Mouse (Mus musculus) heart, postnatal 0 days (tissue): Measurements from ENCODE around the gene Sestd1. TPM values are rescaled to one million over a fixed set of nuclear protein-coding genes. Genes with fewer than 3 reads are reported as not detected.

Experiments
- ATAC-seq: fragments of 200-750 bp; cut with Nextera tagmentation; 2 replicates; pipeline ENCODE4 v1.8.0; 2017; ENCODE audit warnings: low read depth, moderate number of reproducible peaks, moderate library complexity; ENCODE audit not compliant: insufficient read depth
- DNase-seq: peaks from one replicate; pipeline ENCODE4 v3.0.0-alpha.2; 2016; ENCODE audit warnings: low spot score
- H3K27ac ChIP-seq: fragments of 300-500 bp; sonication (generic); 2 replicates; pipeline ENCODE4 v1.5.1; 2014; ENCODE audit warnings: low read depth, mild to moderate bottlenecking
- H3K27me3 ChIP-seq: fragments of 300-500 bp; sonication (generic); 2 replicates; pipeline ENCODE4 v1.6.1; 2014; ENCODE audit warnings: low read length, mixed read lengths; ENCODE audit not compliant: control insufficient read depth, insufficient read depth
- H3K36me3 ChIP-seq: fragments of 300-500 bp; sonication (generic); replicated peaks from 2 replicates; pipeline ENCODE4 v1.6.1; 2014; ENCODE audit warnings: low read length, mixed read lengths; ENCODE audit not compliant: control insufficient read depth, insufficient read depth
- H3K4me1 ChIP-seq: fragments of 300-500 bp; sonication (generic); 2 replicates; pipeline ENCODE4 v1.6.1; 2014; ENCODE audit warnings: antibody characterized with exemption; ENCODE audit not compliant: control insufficient read depth, insufficient read depth
- H3K4me2 ChIP-seq: fragments of 300-500 bp; sonication (generic); 2 replicates; pipeline ENCODE4 v1.6.1; 2014; ENCODE audit warnings: low read depth, mild to moderate bottlenecking, low read length, moderate library complexity
- H3K4me3 ChIP-seq: fragments of 300-500 bp; sonication (generic); 2 replicates; pipeline ENCODE4 v1.5.1; 2014; ENCODE audit warnings: low read depth, low read length
- H3K9ac ChIP-seq: fragments of 300-500 bp; sonication (generic); replicated peaks from 2 replicates; pipeline ENCODE4 v1.6.1; 2014; ENCODE audit warnings: low read depth, low read length, mixed read lengths
- H3K9me3 ChIP-seq: fragments of 300-500 bp; sonication (generic); replicated peaks from 2 replicates; pipeline ENCODE4 v1.6.1; 2016; ENCODE audit warnings: low read length; ENCODE audit not compliant: control insufficient read depth
- CTCF ChIP-seq: IDR thresholded peaks from 2 replicates; pipeline ENCODE4 v1.5.1; 2016; ENCODE audit warnings: antibody characterized with exemption, control low read depth, low read depth
- EP300 ChIP-seq: IDR thresholded peaks from 2 replicates; pipeline ENCODE4 v1.6.1; 2016; ENCODE audit warnings: antibody characterized with exemption, low read depth
- WGBS: fragments of 180-500 bp; shearing (Covaris S2); extraction: QIAGEN DNeasy Blood & Tissue Kit; methylation state at CpG from one replicate; pipeline ENCODE4 v1.1.7; 2014; 5-methylcytosine and 5-hydroxymethylcytosine counted together
- polyA plus RNA-seq: library from polyadenylated mRNA; unstranded; fragments of >200 nt; fragmentation: Nextera tagmentation; extraction: Ambion mirVana; gene quantifications from 2 replicates; pipeline ENCODE4 v1.2.1, GENCODE M21; 2015
- total RNA-seq: library from RNA; depleted of rRNA; stranded (reverse); fragments of >200 nt; gene quantifications from 2 replicates; pipeline ENCODE4 v1.2.3, GENCODE M21; 2014; ENCODE audit warnings: low replicate concordance

Sestd1 gene
- total and polyA plus RNA-seq, 2 experiments from 2014 or later: 9.7 to 9.8 TPM

- no peak for TF ChIP-seq CTCF
- TF ChIP-seq EP300: no peak
- Histone ChIP-seq H3K27ac (peak overlapping the region; percentile 68), H3K4me3 (no peak overlapping the region), H3K9ac (no peak overlapping the region), H3K27me3 (no peaks in the 10 kb centered on the region), H3K4me1 (peaks cover 26% of the 10 kb centered on the region; the same call in 1 of the 2 replicates), H3K9me3 (no peaks in the 10 kb centered on the region), H3K4me2 (no peak overlapping the region), H3K36me3 (no peaks in the 10 kb centered on the region)
- peak; percentile 44 for DNase-seq
- ATAC-seq: peak; percentile 54; the same call in 1 of the 2 replicates
- 24% methylated on average over 7 of the region's 7 CpGs for WGBS
These were observed 36.6 kb upstream of the Sestd1 start for GRCm38 (mm10) chr2:77316961-77317360.

GRCm38 (mm10) chr2:77313846-77314245 lies 33.5 kb upstream of the Sestd1 start:
- no peak overlapping the region for H3K4me3 ChIP-seq
- no peaks in the 10 kb centered on the region for H3K27me3 ChIP-seq
- H3K4me1 ChIP-seq: peaks cover 27% of the 10 kb centered on the region; the same call in 1 of the 2 replicates
- no peak for DNase-seq
- H3K9ac ChIP-seq: no peak overlapping the region
- no peak for ATAC-seq
- TF ChIP-seq EP300 (no peak), CTCF (no peak)
- 89% methylated on average over 10 of the region's 10 CpGs for WGBS
- no peaks in the 10 kb centered on the region for H3K36me3 ChIP-seq
- no peak overlapping the region for H3K27ac ChIP-seq
- no peak overlapping the region for H3K4me2 ChIP-seq
- H3K9me3 ChIP-seq: no peaks in the 10 kb centered on the region

GRCm38 (mm10) chr2:77312616-77313015 lies 32.2 kb upstream of the Sestd1 start:
- DNase-seq: peak; percentile 61
- Histone ChIP-seq H3K4me1 (peaks cover 33% of the 10 kb centered on the region), H3K27ac (peak overlapping the region; percentile 74), H3K27me3 (no peaks in the 10 kb centered on the region), H3K9me3 (no peaks in the 10 kb centered on the region), H3K9ac (no peak overlapping the region), H3K4me2 (peak overlapping the region; percentile 1; the same call in 1 of the 2 replicates), H3K36me3 (no peaks in the 10 kb centered on the region), H3K4me3 (no peak overlapping the region)
- ATAC-seq: peak; percentile 70
- TF ChIP-seq CTCF: no peak
- no peak for TF ChIP-seq EP300
- WGBS: 22% methylated on average over 9 of the region's 9 CpGs

GRCm38 (mm10) chr2:77309313-77309712 lies 28.9 kb upstream of the Sestd1 start:
- H3K4me2 ChIP-seq: no peak overlapping the region
- peak; percentile 13 for DNase-seq
- no peak overlapping the region for H3K27ac ChIP-seq
- 62% methylated on average over 7 of the region's 7 CpGs for WGBS
- H3K4me1 ChIP-seq: peaks cover 30% of the 10 kb centered on the region
- no peak overlapping the region for H3K9ac ChIP-seq
- no peaks in the 10 kb centered on the region for H3K27me3 ChIP-seq
- H3K4me3 ChIP-seq: no peak overlapping the region
- no peak; the same call in 1 of the 2 replicates for ATAC-seq
- H3K9me3 ChIP-seq: no peaks in the 10 kb centered on the region
- TF ChIP-seq EP300 (no peak), CTCF (peak; percentile 60)
- H3K36me3 ChIP-seq: no peaks in the 10 kb centered on the region

GRCm38 (mm10) chr2:77304494-77304893 lies 24.1 kb upstream of the Sestd1 start:
- DNase-seq (no peak), ATAC-seq (no peak)
- Histone ChIP-seq H3K27ac (no peak overlapping the region), H3K9me3 (no peaks in the 10 kb centered on the region), H3K4me2 (no peak overlapping the region), H3K4me3 (no peak overlapping the region), H3K36me3 (no peaks in the 10 kb centered on the region), H3K9ac (no peak overlapping the region), H3K27me3 (no peaks in the 10 kb centered on the region), H3K4me1 (peaks cover 7% of the 10 kb centered on the region)
- WGBS: 69% methylated on average over 3 of the region's 3 CpGs
- TF ChIP-seq CTCF: no peak
- TF ChIP-seq EP300: no peak

- Histone ChIP-seq H3K4me1 (peaks cover 7% of the 10 kb centered on the region), H3K27me3 (no peaks in the 10 kb centered on the region), H3K36me3 (no peaks in the 10 kb centered on the region), H3K9ac (no peak overlapping the region), H3K4me2 (no peak overlapping the region), H3K9me3 (no peaks in the 10 kb centered on the region), H3K27ac (no peak overlapping the region), H3K4me3 (no peak overlapping the region)
- no peak for TF ChIP-seq CTCF
- ATAC-seq (no peak), DNase-seq (no peak)
- 83% methylated on average over 3 of the region's 3 CpGs for WGBS
These were observed 23.3 kb upstream of the Sestd1 start for GRCm38 (mm10) chr2:77303716-77304115.
